Mouse (Mus musculus) T-helper 2 cell (primary cell): ENCODE data around the gene Gpr85.

Source experiments
- in situ Hi-C: fragments of 300-600 bp; cut with MboI, MseI; formaldehyde crosslinking; loops from one replicate; pipeline ENCODE4 v1.15.1; 2025; ENCODE audit warnings: high pct_unique_total_duplicates

The Gpr85 gene

DNA sequence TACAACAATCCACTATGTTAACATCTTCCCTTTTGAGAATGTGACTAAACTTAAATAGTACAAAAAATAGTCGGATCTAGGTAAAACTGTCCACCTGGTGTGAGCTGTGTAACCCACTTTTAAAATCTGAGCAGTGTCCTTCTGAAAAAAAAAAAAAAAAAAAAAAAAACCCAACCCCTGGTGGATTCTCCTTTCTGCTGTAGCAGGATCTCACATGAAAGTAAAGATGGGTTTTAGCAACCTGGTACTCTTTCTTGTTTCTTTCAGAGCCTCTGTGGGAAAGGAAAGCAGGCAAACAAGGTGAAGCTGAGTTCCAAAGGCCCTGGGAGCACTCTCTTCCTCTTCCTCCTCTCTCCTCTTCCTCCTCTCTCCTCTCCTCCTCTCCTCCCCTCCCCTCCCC, 10.9 kb downstream of the Gpr85 start:
- in situ Hi-C loops = loop anchor here (25.0 kb wide), 1 partner anchor 767 kb away; the partner anchor contains the start of gene Tmem106b

DNA sequence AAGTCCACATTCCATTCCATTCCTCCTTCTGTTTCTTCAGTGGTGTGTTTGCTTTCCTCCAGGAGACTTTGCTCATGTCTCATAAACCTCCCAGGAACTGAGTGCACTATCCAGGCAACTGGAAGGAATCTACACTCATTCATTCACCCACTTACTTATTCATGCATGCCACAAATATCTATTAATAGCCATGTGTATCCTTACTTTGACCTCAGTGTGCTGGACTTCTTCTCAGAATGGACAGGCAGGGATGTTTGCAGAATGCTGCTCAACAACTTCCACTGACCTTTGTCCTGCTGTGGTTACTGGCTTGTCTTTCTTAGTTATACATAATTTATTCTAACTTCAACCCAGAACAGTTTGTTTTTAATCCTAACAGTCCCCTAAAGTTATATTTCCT, 23.1 kb downstream of the Gpr85 start:
- in situ Hi-C loops = no loop called here

DNA sequence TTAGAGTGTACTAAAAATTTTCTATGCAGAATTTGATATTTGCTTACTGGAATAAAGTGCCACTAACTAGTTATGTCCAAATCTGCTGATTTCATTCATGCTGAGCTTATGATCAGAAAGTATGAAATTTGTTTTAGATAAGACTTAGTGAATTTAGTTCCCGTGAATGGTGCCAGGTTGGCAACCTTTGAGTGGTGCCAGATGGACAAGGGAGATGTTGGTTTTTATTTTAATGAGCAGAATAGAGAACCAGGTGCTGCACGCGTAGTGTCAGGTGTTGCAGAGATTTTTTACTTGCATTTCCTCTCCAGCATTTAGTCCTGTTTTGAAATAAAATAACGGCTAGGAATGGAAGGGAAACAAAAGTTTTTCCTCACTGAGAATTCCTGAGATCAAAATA, 27.6 kb downstream of the Gpr85 start:
- in situ Hi-C loops = no loop called here

DNA sequence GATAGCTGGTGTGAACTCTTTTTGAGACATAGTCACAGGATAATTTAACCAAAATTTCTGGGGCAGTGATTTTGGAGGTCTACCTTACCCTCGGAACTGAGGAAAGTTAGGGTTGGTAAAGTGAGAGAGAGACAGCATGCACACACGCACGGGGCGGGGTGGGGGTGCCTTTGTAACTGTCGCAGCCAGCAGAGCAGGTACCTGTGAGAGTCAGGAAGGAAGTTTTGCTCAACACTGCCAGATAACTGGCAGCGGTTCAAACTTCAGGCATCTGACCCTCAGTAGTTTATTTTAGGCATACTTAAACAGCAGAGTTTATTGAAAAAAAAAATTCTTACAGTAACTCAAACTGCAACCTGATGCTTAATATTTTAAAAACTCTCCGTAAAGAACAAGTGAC, 39.7 kb downstream of the Gpr85 start:
- in situ Hi-C loops = no loop called here

DNA sequence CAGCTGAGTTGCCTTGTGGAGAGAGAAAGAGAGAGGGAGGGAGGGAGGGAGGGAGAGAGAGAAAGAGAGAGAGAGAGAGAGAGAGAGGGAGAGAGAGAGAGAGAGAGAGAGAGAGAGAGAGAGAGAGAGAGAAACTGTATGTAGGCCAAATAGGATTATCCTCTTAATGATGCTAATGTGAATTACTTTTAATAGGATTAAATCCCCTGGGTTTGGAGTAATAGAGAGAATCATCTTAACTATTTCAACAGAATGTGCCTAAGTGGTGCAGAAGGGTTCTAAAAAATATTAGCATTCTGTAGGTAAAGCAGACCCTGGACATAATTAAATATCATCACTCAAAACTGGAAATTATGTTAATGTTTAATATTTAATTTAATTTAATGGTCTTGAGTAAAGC, 42.4 kb downstream of the Gpr85 start:
- in situ Hi-C loops = loop anchor here (25.0 kb wide), 1 partner anchor 715 kb away; no protein-coding TSS in a partner anchor
